Mouse (Mus musculus): ENCODE measurements around the gene Shroom1. TPM values are rescaled to one million over a fixed set of nuclear protein-coding genes. Genes with fewer than 3 reads are reported as not detected.

Gene Shroom1
- polyA plus RNA-seq, 1 experiment from 2014 or later, result 1.3 TPM

GRCm38 (mm10) chr11:53469294-53469967 lies 12.4 kb downstream of the Shroom1 start:
- H3K4me2 ChIP-seq (ENCODE audit: low read depth, low read length), result peak overlapping the region; percentile 51
- H3K36me3 ChIP-seq (ENCODE audit: control insufficient read depth, insufficient read depth), result no peaks in the 10 kb centered on the region
- 35% methylated on average over 16 of the region's 16 CpGs for WGBS
- H3K9ac ChIP-seq (ENCODE audit: low read length), result no peak overlapping the region
- H3K27ac ChIP-seq (ENCODE audit: low read length), result no peak overlapping the region
- H3K4me3 ChIP-seq (ENCODE audit: low read length), result 0 out of 2 replicates have a peak overlapping the region, but pooled peaks have one; percentile 13
- peaks cover 15% of the 10 kb centered on the region; the same call in 1 of the 2 replicates for H3K4me1 ChIP-seq (ENCODE audit: control insufficient read depth, insufficient read depth, low read length)
- H3K9me3 ChIP-seq (replicated peaks; ENCODE audit: control insufficient read depth, low read length), result peaks cover 2% of the 10 kb centered on the region; the same call in 1 of the 2 replicates
- 0 out of 2 replicates have a peak, but pooled peaks have one; percentile 6 for ATAC-seq (replicated peaks; ENCODE audit: extremely low read depth, insufficient read depth, low FRiP score)
- H3K27me3 ChIP-seq (ENCODE audit: control insufficient read depth, insufficient read depth, low read length), result peaks cover 50% of the 10 kb centered on the region

DNA sequence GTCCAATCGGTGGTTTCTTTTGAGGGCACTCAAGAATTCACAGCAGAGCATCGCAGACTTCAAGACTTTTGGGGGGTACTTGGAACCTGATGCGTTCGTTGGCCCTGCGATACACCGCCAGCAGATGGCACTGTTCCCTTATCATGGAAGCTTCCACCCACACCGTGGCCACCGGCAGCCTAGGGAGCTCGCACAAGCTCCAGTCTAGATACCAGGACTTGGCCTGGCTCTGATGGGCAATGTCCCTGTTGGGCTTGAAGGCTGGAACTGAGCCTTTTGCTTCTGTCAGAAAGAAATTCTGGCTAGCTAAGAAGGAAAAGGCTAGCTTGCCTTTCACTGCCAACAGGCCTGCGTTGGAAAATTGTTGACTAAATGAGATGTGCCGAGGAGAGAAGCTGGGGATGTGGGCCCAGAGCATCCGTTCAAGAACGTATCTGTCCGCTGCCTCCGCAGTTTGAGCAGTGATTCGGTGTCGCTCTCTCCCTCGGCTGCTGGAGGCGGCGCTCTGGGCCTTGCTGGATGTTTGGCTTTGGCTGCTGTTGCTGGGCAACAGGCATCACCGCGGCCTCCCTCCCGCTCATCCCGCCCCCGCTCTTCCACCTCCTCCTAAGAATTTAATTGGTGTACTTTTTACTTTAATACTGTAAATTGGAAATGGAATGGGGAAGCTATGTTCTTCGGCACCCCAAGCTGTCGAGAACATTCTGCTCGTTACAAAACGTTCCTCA lies 13.1 kb downstream of the Shroom1 start, which contains the start of gene Gm9837:
Gene Gm9837 (minus strand): TSS at position 512 of the 728 bp plus-strand sequence.
- ATAC-seq (replicated peaks; ENCODE audit: extremely low read depth, insufficient read depth, low FRiP score), result peak; percentile 67
- peaks cover 15% of the 10 kb centered on the region; the same call in 1 of the 2 replicates for H3K4me1 ChIP-seq (ENCODE audit: control insufficient read depth, insufficient read depth, low read length)
- no peaks in the 10 kb centered on the region for H3K36me3 ChIP-seq (ENCODE audit: control insufficient read depth, insufficient read depth)
- peak within 1 kb of the TSS; percentile 51 for H3K4me2 ChIP-seq (ENCODE audit: low read depth, low read length)
- H3K9ac ChIP-seq (ENCODE audit: low read length), result 0 out of 2 replicates have a peak within 1 kb of the TSS, but pooled peaks have one; percentile 9
- no peaks in the 10 kb centered on the region for H3K9me3 ChIP-seq (replicated peaks; ENCODE audit: control insufficient read depth, low read length)
- H3K27ac ChIP-seq (ENCODE audit: low read length), result no peak within 1 kb of the TSS
- 4% methylated on average over 29 of the region's 29 CpGs for WGBS
- peak within 1 kb of the TSS; percentile 20 for H3K4me3 ChIP-seq (ENCODE audit: low read length)
- H3K27me3 ChIP-seq (ENCODE audit: control insufficient read depth, insufficient read depth, low read length), result peaks cover 48% of the 10 kb centered on the region

DNA sequence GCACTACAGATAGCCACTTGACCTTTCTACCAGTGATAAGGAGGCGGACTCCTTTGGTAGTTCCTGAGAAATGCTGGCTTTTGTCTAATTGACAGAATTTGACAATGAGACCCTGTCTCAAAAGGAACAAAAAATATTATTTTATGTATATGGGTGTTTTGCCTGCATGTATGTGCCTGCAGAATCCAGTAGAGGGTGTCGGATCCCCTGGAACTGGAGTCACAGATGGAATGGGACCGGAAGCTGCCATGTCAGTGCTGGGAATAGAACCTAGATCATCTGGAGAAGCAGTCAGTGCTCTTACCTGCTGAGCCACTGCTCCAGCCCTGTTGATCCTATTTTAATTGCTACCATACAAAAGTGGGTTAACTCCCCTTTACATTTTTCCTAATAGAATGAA lies 15.7 kb downstream of the Shroom1 start:
- no peak for ATAC-seq (replicated peaks; ENCODE audit: extremely low read depth, insufficient read depth, low FRiP score)
- peaks cover 12% of the 10 kb centered on the region; the same call in 1 of the 2 replicates for H3K4me1 ChIP-seq (ENCODE audit: control insufficient read depth, insufficient read depth, low read length)
- 77% methylated on average over 3 of the region's 3 CpGs for WGBS
- no peak overlapping the region for H3K4me2 ChIP-seq (ENCODE audit: low read depth, low read length)
- H3K27ac ChIP-seq (ENCODE audit: low read length), result no peak overlapping the region
- H3K9ac ChIP-seq (ENCODE audit: low read length), result no peak overlapping the region
- no peak overlapping the region for H3K4me3 ChIP-seq (ENCODE audit: low read length)
- H3K9me3 ChIP-seq (replicated peaks; ENCODE audit: control insufficient read depth, low read length), result no peaks in the 10 kb centered on the region
- no peaks in the 10 kb centered on the region for H3K36me3 ChIP-seq (ENCODE audit: control insufficient read depth, insufficient read depth)
- H3K27me3 ChIP-seq (ENCODE audit: control insufficient read depth, insufficient read depth, low read length), result peaks cover 53% of the 10 kb centered on the region

GRCm38 (mm10) chr11:53475620-53476019 lies 18.6 kb downstream of the Shroom1 start:
- Histone ChIP-seq H3K9me3 (replicated peaks; ENCODE audit: control insufficient read depth, low read length) (peaks cover 3% of the 10 kb centered on the region; the same call in 1 of the 2 replicates), H3K4me2 (ENCODE audit: low read depth, low read length) (no peak overlapping the region), H3K27me3 (ENCODE audit: control insufficient read depth, insufficient read depth, low read length) (peaks cover 68% of the 10 kb centered on the region), H3K4me3 (ENCODE audit: low read length) (no peak overlapping the region), H3K36me3 (ENCODE audit: control insufficient read depth, insufficient read depth) (no peaks in the 10 kb centered on the region), H3K27ac (ENCODE audit: low read length) (no peak overlapping the region), H3K4me1 (ENCODE audit: control insufficient read depth, insufficient read depth, low read length) (0 out of 2 replicates have a peak, but pooled peaks cover 2% of the 10 kb centered on the region), H3K9ac (ENCODE audit: low read length) (no peak overlapping the region)
- 30% methylated on average over 8 of the region's 8 CpGs for WGBS
- ATAC-seq (replicated peaks; ENCODE audit: extremely low read depth, insufficient read depth, low FRiP score), result no peak

DNA sequence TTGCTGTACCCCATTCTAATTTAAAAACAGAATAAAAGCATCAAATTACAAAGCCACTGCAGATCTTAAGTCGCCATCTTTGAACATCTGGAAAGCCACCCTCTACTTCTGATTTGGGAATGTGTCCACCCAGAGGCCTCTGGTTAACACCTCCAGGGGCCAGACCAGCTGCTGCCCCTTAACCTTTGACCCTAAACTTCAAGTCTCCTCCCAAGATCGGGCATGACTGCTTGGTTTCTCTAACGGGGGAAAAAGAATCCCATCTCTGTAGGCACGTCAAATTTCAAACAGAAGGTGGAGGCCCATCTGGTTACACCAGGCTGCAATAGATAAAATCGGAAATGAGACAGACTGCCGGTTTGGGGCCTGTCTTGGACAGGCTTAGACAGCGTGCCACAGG lies 20.8 kb downstream of the Shroom1 start:
- Histone ChIP-seq H3K4me1 (ENCODE audit: control insufficient read depth, insufficient read depth, low read length) (no peaks in the 10 kb centered on the region), H3K27ac (ENCODE audit: low read length) (no peak overlapping the region), H3K27me3 (ENCODE audit: control insufficient read depth, insufficient read depth, low read length) (peaks cover 57% of the 10 kb centered on the region), H3K4me3 (ENCODE audit: low read length) (no peak overlapping the region), H3K36me3 (ENCODE audit: control insufficient read depth, insufficient read depth) (no peaks in the 10 kb centered on the region), H3K9me3 (replicated peaks; ENCODE audit: control insufficient read depth, low read length) (peaks cover 3% of the 10 kb centered on the region; the same call in 1 of the 2 replicates), H3K9ac (ENCODE audit: low read length) (no peak overlapping the region), H3K4me2 (ENCODE audit: low read depth, low read length) (no peak overlapping the region)
- no peak for ATAC-seq (replicated peaks; ENCODE audit: extremely low read depth, insufficient read depth, low FRiP score)
- 72% methylated on average over 7 of the region's 7 CpGs for WGBS

GRCm38 (mm10) chr11:53478383-53479170 lies 21.6 kb downstream of the Shroom1 start:
- peaks cover 3% of the 10 kb centered on the region; the same call in 1 of the 2 replicates for H3K9me3 ChIP-seq (replicated peaks; ENCODE audit: control insufficient read depth, low read length)
- H3K4me2 ChIP-seq (ENCODE audit: low read depth, low read length), result peak overlapping the region; percentile 94
- peak overlapping the region; percentile 67 for H3K4me3 ChIP-seq (ENCODE audit: low read length)
- peak overlapping the region; percentile 46 for H3K9ac ChIP-seq (ENCODE audit: low read length)
- 7% methylated on average over 76 of the region's 79 CpGs for WGBS
- no peaks in the 10 kb centered on the region for H3K36me3 ChIP-seq (ENCODE audit: control insufficient read depth, insufficient read depth)
- no peak for ATAC-seq (replicated peaks; ENCODE audit: extremely low read depth, insufficient read depth, low FRiP score)
- no peaks in the 10 kb centered on the region for H3K4me1 ChIP-seq (ENCODE audit: control insufficient read depth, insufficient read depth, low read length)
- no peak overlapping the region for H3K27ac ChIP-seq (ENCODE audit: low read length)
- peaks cover 57% of the 10 kb centered on the region for H3K27me3 ChIP-seq (ENCODE audit: control insufficient read depth, insufficient read depth, low read length)

DNA sequence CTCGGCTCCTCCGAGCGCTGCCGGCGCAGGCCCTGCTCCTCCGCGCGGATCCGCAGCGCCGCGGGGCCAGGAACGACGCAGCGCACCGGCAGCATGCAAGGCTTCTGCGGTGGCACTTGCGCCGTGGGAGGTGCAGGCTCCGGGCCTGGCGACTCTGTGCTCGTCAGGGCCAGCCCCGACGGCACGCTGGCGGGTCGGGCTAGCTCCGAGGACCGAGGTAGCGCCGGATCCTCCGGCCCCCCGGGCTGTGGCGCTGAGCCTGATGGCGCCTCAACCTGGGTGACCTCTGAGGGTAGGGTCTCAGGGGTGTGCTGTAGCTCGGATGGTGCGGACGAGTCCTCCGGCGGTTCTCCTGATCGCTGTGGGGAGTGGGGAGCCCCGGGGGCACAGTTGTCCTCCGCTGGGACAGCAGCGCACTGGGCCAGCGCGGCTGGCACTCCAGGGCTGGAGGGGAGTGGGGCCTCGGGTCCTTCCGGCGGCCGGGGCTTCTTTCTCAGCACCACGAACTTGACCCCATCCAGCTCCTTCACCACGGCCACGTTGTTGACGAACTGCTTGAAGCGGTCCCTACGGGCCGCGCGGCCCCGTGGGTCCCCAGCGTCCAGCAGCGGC lies 22.3 kb downstream of the Shroom1 start:
- H3K9me3 ChIP-seq (replicated peaks; ENCODE audit: control insufficient read depth, low read length), result peaks cover 3% of the 10 kb centered on the region; the same call in 1 of the 2 replicates
- peak overlapping the region; percentile 67 for H3K4me3 ChIP-seq (ENCODE audit: low read length)
- no peak; the same call in 1 of the 2 replicates for ATAC-seq (replicated peaks; ENCODE audit: extremely low read depth, insufficient read depth, low FRiP score)
- H3K27ac ChIP-seq (ENCODE audit: low read length), result no peak overlapping the region
- 1% methylated on average over 62 of the region's 62 CpGs for WGBS
- H3K36me3 ChIP-seq (ENCODE audit: control insufficient read depth, insufficient read depth), result no peaks in the 10 kb centered on the region
- peak overlapping the region; percentile 94 for H3K4me2 ChIP-seq (ENCODE audit: low read depth, low read length)
- H3K4me1 ChIP-seq (ENCODE audit: control insufficient read depth, insufficient read depth, low read length), result no peaks in the 10 kb centered on the region
- H3K27me3 ChIP-seq (ENCODE audit: control insufficient read depth, insufficient read depth, low read length), result peaks cover 53% of the 10 kb centered on the region
- H3K9ac ChIP-seq (ENCODE audit: low read length), result peak overlapping the region; percentile 60

DNA sequence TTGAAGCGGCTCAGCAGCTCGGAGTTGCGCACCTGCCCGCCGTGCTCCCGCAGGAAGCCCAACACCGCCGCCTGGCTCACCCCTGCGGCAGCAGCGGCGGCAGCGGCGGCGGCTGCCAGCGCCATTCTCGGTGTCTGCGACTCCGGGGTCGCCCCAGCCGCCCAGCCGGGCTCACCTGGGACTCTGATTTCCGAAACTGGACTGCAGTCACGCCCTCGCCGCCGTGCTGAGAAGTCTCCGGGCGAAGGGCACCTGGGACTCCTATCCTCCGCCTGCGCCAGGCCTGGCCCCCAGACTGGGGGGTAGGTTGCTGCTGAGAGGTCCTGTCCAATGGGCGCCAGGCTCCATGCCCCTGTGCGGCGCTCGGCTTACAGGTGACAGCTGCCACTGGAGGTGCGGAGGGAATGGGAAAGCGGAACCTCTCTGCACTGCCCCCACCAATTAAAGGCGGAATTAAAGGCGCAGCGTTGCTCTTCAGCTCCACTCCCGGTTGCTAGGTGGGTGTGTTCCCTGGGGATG lies 22.8 kb downstream of the Shroom1 start, which contains the start of the genes Gm9945 and Sowaha:
Gene Gm9945 (plus strand): TSS at position 384 of the 519 bp plus-strand sequence.
Gene Sowaha (minus strand): TSS at position 492 of the 519 bp plus-strand sequence.
- no peak within 1 kb of the TSS for H3K27ac ChIP-seq (ENCODE audit: low read length)
- H3K9me3 ChIP-seq (replicated peaks; ENCODE audit: control insufficient read depth, low read length), result peaks cover 3% of the 10 kb centered on the region; the same call in 1 of the 2 replicates
- peak within 1 kb of the TSS; percentile 60 for H3K9ac ChIP-seq (ENCODE audit: low read length)
- 2% methylated on average over 40 of the region's 40 CpGs for WGBS
- H3K4me3 ChIP-seq (ENCODE audit: low read length), result peak within 1 kb of the TSS; percentile 67
- H3K36me3 ChIP-seq (ENCODE audit: control insufficient read depth, insufficient read depth), result no peaks in the 10 kb centered on the region
- H3K27me3 ChIP-seq (ENCODE audit: control insufficient read depth, insufficient read depth, low read length), result peaks cover 48% of the 10 kb centered on the region
- peak within 1 kb of the TSS; percentile 94 for H3K4me2 ChIP-seq (ENCODE audit: low read depth, low read length)
- ATAC-seq (replicated peaks; ENCODE audit: extremely low read depth, insufficient read depth, low FRiP score), result no peak; the same call in 1 of the 2 replicates
- no peaks in the 10 kb centered on the region for H3K4me1 ChIP-seq (ENCODE audit: control insufficient read depth, insufficient read depth, low read length)

Data from heart, embryonic 16.5 days (tissue).